Mouse (Mus musculus): ENCODE data around the gene Man2b2.

Man2b2 gene

DNA sequence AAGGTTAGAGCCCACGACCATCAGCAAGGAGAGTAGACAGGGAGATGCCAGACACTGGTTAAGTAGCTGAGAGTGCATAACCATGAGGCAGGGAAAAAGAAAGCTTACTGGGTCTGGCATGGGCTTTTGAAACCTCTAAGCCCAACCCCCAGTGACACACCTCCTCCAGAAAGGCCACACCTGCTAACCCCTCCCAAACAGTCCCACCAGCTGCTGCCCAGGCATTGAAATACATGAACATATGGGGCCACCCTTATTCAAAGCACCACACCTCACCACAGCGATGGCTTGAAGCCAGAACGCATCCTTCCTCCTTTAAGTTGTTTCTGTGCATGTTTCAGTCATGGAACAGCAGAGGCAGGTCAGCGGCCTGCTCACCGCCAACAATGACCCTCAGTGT lies 57.9 kb downstream of the Man2b2 start:
- in situ Hi-C loops (cut with MboI; ENCODE audit: low sequenced_read_pairs) = no loop called here

DNA sequence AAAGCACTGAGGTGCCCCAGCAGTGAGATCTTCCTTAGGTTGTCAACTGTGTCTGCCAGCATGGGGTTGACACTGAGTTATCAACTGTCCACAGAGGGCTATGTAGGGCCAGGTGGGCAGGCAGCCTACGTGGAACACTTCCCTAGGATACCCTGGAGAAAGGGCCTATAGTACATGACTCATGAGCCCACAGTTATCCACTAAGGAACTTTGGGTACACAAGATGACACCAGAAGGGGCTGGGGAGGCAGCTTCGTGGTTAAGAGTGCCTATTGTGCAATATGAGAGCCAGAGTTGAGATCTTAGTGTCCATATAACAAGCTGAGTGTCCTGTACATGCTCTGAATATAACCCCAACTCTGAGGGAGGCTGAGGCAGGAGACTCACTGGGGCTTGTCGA lies 60.9 kb downstream of the Man2b2 start:
- in situ Hi-C loops (cut with MboI; ENCODE audit: low sequenced_read_pairs) = no loop called here

DNA sequence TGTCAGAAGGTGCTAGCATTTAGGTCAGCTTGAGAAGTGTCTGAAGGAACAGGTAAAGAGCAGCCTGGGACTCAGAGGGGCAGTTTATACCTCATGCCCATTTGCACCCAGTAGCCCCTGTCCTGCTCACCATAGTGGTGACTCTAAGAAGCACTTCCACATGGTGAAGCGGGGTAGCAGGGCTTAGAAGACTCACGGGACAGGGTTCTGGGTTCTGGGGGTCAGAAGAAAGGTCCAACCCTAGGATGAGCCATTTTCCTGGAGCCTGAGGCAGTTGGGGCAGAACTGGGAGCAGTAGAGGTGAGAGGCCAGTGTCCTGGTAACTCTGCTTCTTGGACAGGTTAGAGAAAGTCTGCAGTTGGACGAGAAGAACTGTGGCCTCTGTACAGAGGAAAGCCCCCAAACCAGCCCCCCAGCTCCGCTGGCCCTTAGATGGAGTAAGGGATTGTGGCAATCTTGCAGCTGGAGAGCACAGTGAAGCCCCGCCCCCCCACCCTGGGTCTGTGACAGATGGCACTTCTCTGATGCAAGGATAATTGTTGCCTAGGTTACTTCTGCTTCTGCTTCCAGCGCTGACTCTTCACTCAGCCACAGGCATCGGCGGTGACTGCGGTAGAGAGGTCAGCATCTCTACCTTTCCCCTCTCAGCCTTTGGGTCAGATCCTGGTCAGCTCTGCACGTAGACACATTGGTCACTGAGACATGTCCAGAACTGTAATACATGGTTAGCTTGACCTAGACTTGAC lies 63.3 kb downstream of the Man2b2 start:
- in situ Hi-C loops (cut with MboI; ENCODE audit: low sequenced_read_pairs) = no loop called here

DNA sequence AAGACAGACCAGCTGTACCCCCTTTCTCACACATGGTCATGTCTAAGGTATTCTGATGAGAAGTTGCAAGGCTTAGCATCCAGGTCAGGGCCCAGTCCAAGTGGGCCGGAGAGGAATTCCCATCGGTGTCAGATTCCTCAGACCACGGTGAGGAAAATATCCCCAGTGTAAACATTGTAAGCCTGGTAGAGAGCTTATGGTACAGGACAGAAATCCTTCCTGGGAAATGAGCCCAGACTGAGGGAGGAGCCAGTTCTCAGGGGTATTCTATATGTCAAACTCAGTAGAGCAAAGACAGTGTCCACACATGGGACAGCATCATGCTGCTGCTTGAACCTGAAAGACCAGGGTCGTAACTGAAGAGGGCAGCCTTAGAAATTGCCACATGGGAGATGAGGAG lies 70.6 kb downstream of the Man2b2 start:
- in situ Hi-C loops (cut with MboI; ENCODE audit: low sequenced_read_pairs) = no loop called here

DNA sequence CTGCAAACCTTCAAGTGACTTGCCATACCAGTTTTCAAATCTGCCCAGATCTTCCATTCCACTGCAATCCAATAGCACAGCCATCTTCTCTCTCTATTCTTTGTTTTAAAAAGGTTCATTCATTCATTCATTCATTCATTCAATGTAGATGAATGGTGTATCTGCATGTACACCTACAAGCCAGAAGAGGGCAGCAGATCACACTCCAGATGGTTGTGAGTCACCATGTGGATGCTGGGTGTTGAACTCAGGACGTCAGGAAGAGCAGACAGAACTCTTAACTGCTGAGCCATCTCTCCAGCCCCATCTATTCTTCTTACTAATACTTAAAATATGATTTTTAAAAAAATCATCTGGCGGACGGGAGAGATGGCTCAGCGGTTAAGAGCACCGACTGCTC lies 73.4 kb downstream of the Man2b2 start:
- in situ Hi-C loops (cut with MboI; ENCODE audit: low sequenced_read_pairs) = no loop called here
